Mouse (Mus musculus) limb, embryonic 13.5 days (tissue): ENCODE results near the gene Clip2. TPM values are rescaled to one million over a fixed set of nuclear protein-coding genes. Genes with fewer than 3 reads are reported as not detected.
A peak's percentile ranks its signal among the peaks of the same experiment; 100 is the strongest.

Experiments
- ATAC-seq: fragments of 200-750 bp; cut with Nextera tagmentation; 2 replicates; pipeline ENCODE4 v1.8.0; 2017; ENCODE audit warnings: low read depth, moderate number of reproducible peaks, moderate TSS enrichment; ENCODE audit not compliant: low FRiP score
- H3K27ac ChIP-seq: fragments of 300-500 bp; sonication (generic); 2 replicates; pipeline ENCODE4 v1.5.1; 2015; ENCODE audit warnings: inconsistent platforms, mild to moderate bottlenecking, moderate library complexity
- H3K27me3 ChIP-seq: fragments of 300-500 bp; sonication (generic); 2 replicates; pipeline ENCODE4 v1.6.1; 2015; ENCODE audit warnings: mild to moderate bottlenecking, inconsistent platforms
- H3K36me3 ChIP-seq: fragments of 300-500 bp; sonication (generic); 2 replicates; pipeline ENCODE4 v1.6.1; 2015; ENCODE audit warnings: inconsistent platforms, mild to moderate bottlenecking, moderate library complexity
- H3K4me1 ChIP-seq: fragments of 300-500 bp; sonication (generic); 2 replicates; pipeline ENCODE4 v1.6.1; 2015; ENCODE audit warnings: inconsistent platforms
- H3K4me2 ChIP-seq: fragments of 300-500 bp; sonication (generic); replicated peaks from 2 replicates; pipeline ENCODE4 v1.6.1; 2015; ENCODE audit warnings: inconsistent platforms, mild to moderate bottlenecking, moderate library complexity
- H3K4me3 ChIP-seq: fragments of 300-500 bp; sonication (generic); 2 replicates; pipeline ENCODE4 v1.5.1; 2015; ENCODE audit warnings: moderate library complexity, mild to moderate bottlenecking, inconsistent platforms
- H3K9ac ChIP-seq: fragments of 300-500 bp; sonication (generic); 2 replicates; pipeline ENCODE4 v1.6.1; 2015; ENCODE audit warnings: mild to moderate bottlenecking, inconsistent platforms
- H3K9me3 ChIP-seq: fragments of 300-500 bp; sonication (generic); 2 replicates; pipeline ENCODE4 v1.6.1; 2016; ENCODE audit warnings: inconsistent platforms
- WGBS: fragments of 180-500 bp; shearing (Covaris S2); methylation state at CpG from one replicate; pipeline ENCODE4 v1.1.7; 2015; 5-methylcytosine and 5-hydroxymethylcytosine counted together
- polyA plus RNA-seq: library from polyadenylated mRNA; unstranded; fragments of >200 nt; fragmentation: Nextera tagmentation; extraction: Ambion mirVana; gene quantifications from 2 replicates; pipeline ENCODE4 v1.2.1, GENCODE M21; 2015

The Clip2 gene
- polyA plus RNA-seq: 5.5 and 5.7 TPM in 2 replicates

- Histone ChIP-seq H3K36me3 (no peaks in the 10 kb centered on the region), H3K27ac (peak within 1 kb of the TSS; percentile 96), H3K27me3 (no peaks in the 10 kb centered on the region), H3K9me3 (no peaks in the 10 kb centered on the region), H3K4me3 (peak within 1 kb of the TSS; percentile 76), H3K4me1 (peaks cover 48% of the 10 kb centered on the region), H3K4me2 (peak within 1 kb of the TSS; percentile 81), H3K9ac (peak within 1 kb of the TSS; percentile 88)
- peak; percentile 94 for ATAC-seq
- WGBS: 1% methylated on average over 61 of the region's 61 CpGs
These were observed at the start of gene Clip2 for GRCm38 (mm10) chr5:134552110-134552972. Clip2 (minus strand) TSS chr5:134552434.

GRCm38 (mm10) chr5:134597711-134598110 is 45.5 kb upstream of the Clip2 start:
- Histone ChIP-seq H3K36me3 (peaks cover 67% of the 10 kb centered on the region), H3K27me3 (no peaks in the 10 kb centered on the region), H3K9me3 (no peaks in the 10 kb centered on the region), H3K4me2 (no peak overlapping the region), H3K4me3 (no peak overlapping the region), H3K9ac (no peak overlapping the region), H3K27ac (no peak overlapping the region), H3K4me1 (peaks cover 13% of the 10 kb centered on the region)
- WGBS: 90% methylated on average over 10 of the region's 10 CpGs
- no peak for ATAC-seq

GRCm38 (mm10) chr5:134593093-134593492 is 40.9 kb upstream of the Clip2 start:
- no peaks in the 10 kb centered on the region for H3K9me3 ChIP-seq

GRCm38 (mm10) chr5:134592026-134592581 is 39.9 kb upstream of the Clip2 start:
- no peaks in the 10 kb centered on the region for H3K9me3 ChIP-seq
- no peaks in the 10 kb centered on the region for H3K27me3 ChIP-seq
- H3K4me2 ChIP-seq: no peak overlapping the region
- H3K27ac ChIP-seq: no peak overlapping the region
- H3K36me3 ChIP-seq: peaks cover 92% of the 10 kb centered on the region
- WGBS: 89% methylated on average over 11 of the region's 11 CpGs
- no peak for ATAC-seq
- H3K4me1 ChIP-seq: no peaks in the 10 kb centered on the region
- H3K4me3 ChIP-seq: no peak overlapping the region
- no peak overlapping the region for H3K9ac ChIP-seq

More at GRCm38 (mm10) chr5:134593093-134593492, 40.9 kb upstream of the Clip2 start:
- Histone ChIP-seq H3K36me3 (peaks cover 95% of the 10 kb centered on the region), H3K27me3 (no peaks in the 10 kb centered on the region), H3K4me3 (no peak overlapping the region), H3K27ac (no peak overlapping the region), H3K4me2 (no peak overlapping the region), H3K9ac (no peak overlapping the region), H3K4me1 (no peaks in the 10 kb centered on the region)
- ATAC-seq: no peak
- WGBS: 87% methylated on average over 9 of the region's 9 CpGs

GRCm38 (mm10) chr5:134589900-134590299 is 37.7 kb upstream of the Clip2 start:
- Histone ChIP-seq H3K9ac (no peak overlapping the region), H3K9me3 (no peaks in the 10 kb centered on the region), H3K4me1 (no peaks in the 10 kb centered on the region), H3K27me3 (no peaks in the 10 kb centered on the region), H3K27ac (no peak overlapping the region), H3K36me3 (peaks cover 78% of the 10 kb centered on the region), H3K4me3 (no peak overlapping the region), H3K4me2 (no peak overlapping the region)
- 87% methylated on average over 3 of the region's 3 CpGs for WGBS
- no peak for ATAC-seq

- H3K4me1 ChIP-seq: peaks cover 14% of the 10 kb centered on the region
- no peak for ATAC-seq
- peaks cover 30% of the 10 kb centered on the region for H3K36me3 ChIP-seq
- H3K27me3 ChIP-seq: no peaks in the 10 kb centered on the region
- 88% methylated on average over 5 of the region's 5 CpGs for whole genome bisulfite sequencing
- H3K9ac ChIP-seq: no peak overlapping the region
- H3K27ac ChIP-seq: no peak overlapping the region
- H3K9me3 ChIP-seq: no peaks in the 10 kb centered on the region
- no peak overlapping the region for H3K4me2 ChIP-seq
- no peak overlapping the region for H3K4me3 ChIP-seq
These were observed 32.6 kb upstream of the Clip2 start for GRCm38 (mm10) chr5:134584798-134585197.

GRCm38 (mm10) chr5:134583884-134584213 is 31.6 kb upstream of the Clip2 start:
- peak overlapping the region; percentile 92 for H3K4me2 ChIP-seq
- 74% methylated on average over 3 of the region's 3 CpGs for WGBS

GRCm38 (mm10) chr5:134583006-134583883 is 31.0 kb upstream of the Clip2 start:
- 29% methylated on average over 15 of the region's 15 CpGs for WGBS
- Histone ChIP-seq H3K4me2 (peak overlapping the region; percentile 92), H3K27me3 (no peaks in the 10 kb centered on the region), H3K4me1 (peaks cover 14% of the 10 kb centered on the region), H3K9ac (peak overlapping the region; percentile 86), H3K9me3 (no peaks in the 10 kb centered on the region), H3K36me3 (peaks cover 18% of the 10 kb centered on the region), H3K27ac (no peak overlapping the region), H3K4me3 (peak overlapping the region; percentile 94)
- ATAC-seq: no peak

More at GRCm38 (mm10) chr5:134583884-134584213, 31.6 kb upstream of the Clip2 start:
- H3K4me1 ChIP-seq: peaks cover 14% of the 10 kb centered on the region
- H3K9ac ChIP-seq: peak overlapping the region; percentile 86; the same call in 1 of the 2 replicates
- H3K9me3 ChIP-seq: no peaks in the 10 kb centered on the region
- peaks cover 24% of the 10 kb centered on the region for H3K36me3 ChIP-seq
- ATAC-seq: no peak
- peak overlapping the region; percentile 94 for H3K4me3 ChIP-seq
- no peak overlapping the region for H3K27ac ChIP-seq
- H3K27me3 ChIP-seq: no peaks in the 10 kb centered on the region

GRCm38 (mm10) chr5:134582221-134582907 is 30.1 kb upstream of the Clip2 start:
- WGBS: 9% methylated on average over 23 of the region's 30 CpGs
- Histone ChIP-seq H3K27me3 (no peaks in the 10 kb centered on the region), H3K27ac (no peak overlapping the region), H3K36me3 (peaks cover 13% of the 10 kb centered on the region), H3K9me3 (no peaks in the 10 kb centered on the region), H3K4me3 (peak overlapping the region; percentile 94), H3K4me2 (peak overlapping the region; percentile 92), H3K4me1 (peaks cover 14% of the 10 kb centered on the region), H3K9ac (peak overlapping the region; percentile 86)
- ATAC-seq: peak; percentile 95

- WGBS: 71% methylated on average over 5 of the region's 5 CpGs
- no peak within 1 kb of the TSS for H3K27ac ChIP-seq
These were observed 28.9 kb upstream of the Clip2 start, which contains the start of gene Rfc2 for GRCm38 (mm10) chr5:134581146-134581545. Rfc2 (plus strand) TSS chr5:134581366.

GRCm38 (mm10) chr5:134579135-134579534 is 26.9 kb upstream of the Clip2 start:
- 63% methylated on average over 3 of the region's 3 CpGs for WGBS
- no peak overlapping the region for H3K4me2 ChIP-seq
- H3K27me3 ChIP-seq: no peaks in the 10 kb centered on the region
- ATAC-seq: no peak
- H3K27ac ChIP-seq: no peak overlapping the region
- peaks cover 12% of the 10 kb centered on the region for H3K4me1 ChIP-seq
- H3K4me3 ChIP-seq: no peak overlapping the region
- no peaks in the 10 kb centered on the region for H3K9me3 ChIP-seq
- H3K9ac ChIP-seq: no peak overlapping the region
- no peaks in the 10 kb centered on the region for H3K36me3 ChIP-seq

More at GRCm38 (mm10) chr5:134581146-134581545, 28.9 kb upstream of the Clip2 start, which contains the start of gene Rfc2:
- ATAC-seq: no peak
- peaks cover 3% of the 10 kb centered on the region; the same call in 1 of the 2 replicates for H3K36me3 ChIP-seq
- peaks cover 14% of the 10 kb centered on the region for H3K4me1 ChIP-seq
- H3K4me2 ChIP-seq: no peak within 1 kb of the TSS
- H3K27me3 ChIP-seq: no peaks in the 10 kb centered on the region
- no peaks in the 10 kb centered on the region for H3K9me3 ChIP-seq
- no peak within 1 kb of the TSS for H3K9ac ChIP-seq
- no peak within 1 kb of the TSS for H3K4me3 ChIP-seq
